In genomic region chr19:18646397-18646796, GRCm38 (mm10) we compare ENCODE assay signal across 13 mouse cellular contexts. TPM values are rescaled to one million over a fixed set of nuclear protein-coding genes. Genes with fewer than 3 reads are reported as not detected.
DNase-seq lines count a peak whose midpoint lies in the region; ATAC-seq and TF ChIP-seq lines count a peak whose summit lies in the region.
"Had no signal": no experiment of that assay in that cellular context is flagged by ENCODE, and none has a peak within 500 bp of the region (broad histone marks: within the 10 kb centered on the region; RNA-seq: fewer than 3 reads in every experiment).

No protein-coding gene starts in this region.

- no peaks in the 10 kb centered on the region for H3K9me3 ChIP-seq in kidney, embryonic 14.5 days (ENCODE audit: control insufficient read depth, low read length)
- H3K9me3 ChIP-seq in liver, embryonic 15.5 days (replicated peaks) = no peaks in the 10 kb centered on the region
- H3K9me3 ChIP-seq: intestine, embryonic 15.5 days; lung, embryonic 15.5 days had no signal

- no peaks in the 10 kb centered on the region for H3K27me3 ChIP-seq in kidney, embryonic 14.5 days (ENCODE audit: control insufficient read depth, insufficient read depth, low read length)
- no peaks in the 10 kb centered on the region for H3K27me3 ChIP-seq in liver, embryonic 15.5 days
- H3K27me3 ChIP-seq: intestine, embryonic 15.5 days; lung, embryonic 15.5 days had no signal

- H3K4me1 ChIP-seq in kidney, embryonic 14.5 days (ENCODE audit: control insufficient read depth, insufficient read depth, low read length) = no peaks in the 10 kb centered on the region
- 0 out of 2 replicates have a peak, but pooled peaks cover 3% of the 10 kb centered on the region for H3K4me1 ChIP-seq in embryonic fibroblast, embryonic 13.5 days (ENCODE audit: control insufficient read depth, insufficient read depth, low read length)
- peaks cover 81% of the 10 kb centered on the region for H3K4me1 ChIP-seq in liver, embryonic 15.5 days (replicated peaks)
- H3K4me1 ChIP-seq: intestine, embryonic 15.5 days; lung, embryonic 15.5 days had no signal

- WGBS in kidney, embryonic 14.5 days = 60% methylated on average over 3 of the region's 3 CpGs
- 29% methylated on average over 3 of the region's 3 CpGs for WGBS in liver, embryonic 15.5 days (ENCODE audit: insufficient replicate concordance)

- H3K36me3 ChIP-seq in kidney, embryonic 14.5 days (ENCODE audit: control insufficient read depth, insufficient read depth, low read length) = peaks cover 2% of the 10 kb centered on the region; the same call in 1 of the 2 replicates
- 0 out of 2 replicates have a peak, but pooled peaks cover 3% of the 10 kb centered on the region for H3K36me3 ChIP-seq in liver, embryonic 15.5 days (replicated peaks)
- H3K36me3 ChIP-seq: intestine, embryonic 15.5 days; lung, embryonic 15.5 days had no signal

- no peak overlapping the region for H3K4me3 ChIP-seq in kidney, embryonic 14.5 days (ENCODE audit: low read length)
- no peak overlapping the region for H3K4me3 ChIP-seq in embryonic fibroblast, embryonic 13.5 days (ENCODE audit: insufficient read depth, low read length)
- no peak overlapping the region for H3K4me3 ChIP-seq in liver, embryonic 15.5 days (replicated peaks)
- H3K4me3 ChIP-seq: intestine, embryonic 15.5 days; lung, embryonic 15.5 days had no signal

- ATAC-seq in kidney, embryonic 14.5 days (ENCODE audit: low FRiP score, low TSS enrichment) = 0 out of 2 replicates have a peak, but pooled peaks have one; percentile 9
- peak; percentile 61 for ATAC-seq in CD4-positive, CD25-positive, alpha-beta regulatory T cell, adult 4 months
- 0 out of 2 replicates have a peak, but pooled peaks have one; percentile 21 for ATAC-seq in liver, embryonic 15.5 days (ENCODE audit: insufficient read depth)
- ATAC-seq: intestine, embryonic 15.5 days had no signal

- no peak for DNase-seq in kidney, adult 18-20 months
- DNase-seq in right cerebral cortex, postnatal 25 days = no peak
- no peak for DNase-seq in ovary, postnatal 36 days (ENCODE audit: low spot score)
- DNase-seq in adrenal gland, adult 2 months = no peak
- DNase-seq: heart, postnatal 10 days; midbrain, embryonic 14.5 days; right cerebral cortex, postnatal 14 days had no signal

- H3K4me2 ChIP-seq in kidney, embryonic 14.5 days (replicated peaks; ENCODE audit: low read depth, low read length) = no peak overlapping the region
- peak overlapping the region; percentile 42 for H3K4me2 ChIP-seq in liver, embryonic 15.5 days
- H3K4me2 ChIP-seq: intestine, embryonic 15.5 days; lung, embryonic 15.5 days had no signal

- H3K27ac ChIP-seq in kidney, embryonic 14.5 days (ENCODE audit: low read depth, low read length) = no peak overlapping the region
- H3K27ac ChIP-seq in embryonic fibroblast, embryonic 13.5 days (ENCODE audit: insufficient read depth, low read length) = peak overlapping the region; percentile 14
- H3K27ac ChIP-seq in liver, embryonic 15.5 days (replicated peaks) = peak overlapping the region; percentile 84
- H3K27ac ChIP-seq: intestine, embryonic 15.5 days; lung, embryonic 15.5 days had no signal

- TF ChIP-seq POLR2A in embryonic fibroblast, embryonic 13.5 days (IDR thresholded peaks at IDR 0.05; ENCODE audit: low read depth, low read length) = no peak

- TF ChIP-seq CTCF in embryonic fibroblast, embryonic 13.5 days (IDR thresholded peaks at IDR 0.05; ENCODE audit: borderline replicate concordance, insufficient read depth, low read length) = no peak

- H3K9ac ChIP-seq in kidney, embryonic 14.5 days (ENCODE audit: low read depth, low read length) = no peak overlapping the region
- H3K9ac ChIP-seq in liver, embryonic 15.5 days = no peak overlapping the region
- H3K9ac ChIP-seq: intestine, embryonic 15.5 days; lung, embryonic 15.5 days had no signal

RNA-seq across cellular contexts. Expression of gene Nmrk1, which starts 14.6 kb away (rescaled TPM):
- 17.8 and 18.5 TPM in 2 replicates for polyA plus RNA-seq in kidney, embryonic 14.5 days (2014; fragmentation: Nextera tagmentation; extraction: Ambion mirVana)
- 1 to 10 TPM; 7.4 to 8.1 TPM for polyA plus RNA-seq in CD4-positive, CD25-positive, alpha-beta regulatory T cell, adult 4 months (2017; shearing (Covaris generic))
- polyA plus RNA-seq in embryonic fibroblast, embryonic 13.5 days (2011; ENCODE audit: insufficient read length, low read depth, missing spikeins) = 11.4 and 17.5 TPM in 2 replicates
- polyA plus RNA-seq in liver, embryonic 15.5 days (2015; fragmentation: Nextera tagmentation; extraction: Ambion mirVana) = 5.5 and 5.9 TPM in 2 replicates
- total RNA-seq in adrenal gland, adult 2 months (2021) = 10 to 100 TPM in 1 of 2 experiments, 1 to 10 TPM in 1; 9.5 to 11.9 TPM
- 3.2 and 4.7 TPM in 2 replicates for polyA plus RNA-seq in adrenal gland, adult 2 months (2012; rRNA removed)

RNA-seq across cellular contexts. Expression of gene Ostf1, which starts 14.8 kb away (rescaled TPM):
- 96.8 and 101 TPM in 2 replicates for polyA plus RNA-seq in kidney, embryonic 14.5 days (2014; fragmentation: Nextera tagmentation; extraction: Ambion mirVana)
- polyA plus RNA-seq in CD4-positive, CD25-positive, alpha-beta regulatory T cell, adult 4 months (2017; shearing (Covaris generic)) = 100 to 1,000 TPM; 100 to 103 TPM
- 106 and 109 TPM in 2 replicates for polyA plus RNA-seq in embryonic fibroblast, embryonic 13.5 days (2011; ENCODE audit: insufficient read length, low read depth, missing spikeins)
- 64.6 and 66.5 TPM in 2 replicates for polyA plus RNA-seq in liver, embryonic 15.5 days (2015; fragmentation: Nextera tagmentation; extraction: Ambion mirVana)
- total RNA-seq in adrenal gland, adult 2 months (2021) = 100 to 1,000 TPM; 108 to 122 TPM
- polyA plus RNA-seq in adrenal gland, adult 2 months (2012; rRNA removed) = 61.1 and 95.4 TPM in 2 replicates

RNA-seq across cellular contexts. Expression of gene Carnmt1, which starts 24.2 kb away (rescaled TPM):
- 44.8 TPM in 2 replicates for polyA plus RNA-seq in kidney, embryonic 14.5 days (2014; fragmentation: Nextera tagmentation; extraction: Ambion mirVana)
- polyA plus RNA-seq in CD4-positive, CD25-positive, alpha-beta regulatory T cell, adult 4 months (2017; shearing (Covaris generic)) = 1 to 10 TPM; 2.2 to 3.5 TPM
- 10.5 and 21.5 TPM in 2 replicates for polyA plus RNA-seq in embryonic fibroblast, embryonic 13.5 days (2011; ENCODE audit: insufficient read length, low read depth, missing spikeins)
- 14.7 and 16.8 TPM in 2 replicates for polyA plus RNA-seq in liver, embryonic 15.5 days (2015; fragmentation: Nextera tagmentation; extraction: Ambion mirVana)
- total RNA-seq in adrenal gland, adult 2 months (2021) = 10 to 100 TPM; 23.7 to 24.7 TPM
- 10.4 and 12.5 TPM in 2 replicates for polyA plus RNA-seq in adrenal gland, adult 2 months (2012; rRNA removed)

Comparison
In these comparisons a context has a peak if more than half of its experiments do, and no peak if none do; other contexts are left out.
1. ATAC-seq: peak in every context shown above with its lines; median percentile 61 in CD4-positive, CD25-positive, alpha-beta regulatory T cell, adult 4 months; 21 in liver, embryonic 15.5 days; 9 in kidney, embryonic 14.5 days.